Mouse (Mus musculus) ES-E14 (cell line): ENCODE results near the gene Nepro.

Source experiments
- CHD2 ChIP-seq: IDR thresholded peaks from 2 replicates; pipeline ENCODE4 v1.6.1; 2014; ENCODE audit warnings: mild to moderate bottlenecking, low read depth, low read length, inconsistent platforms
- ZC3H11A ChIP-seq: IDR thresholded peaks from 2 replicates; pipeline ENCODE4 v1.6.1; 2012; ENCODE audit warnings: low read depth, mild to moderate bottlenecking, inconsistent platforms, low read length, borderline replicate concordance
- ZNF384 ChIP-seq: IDR thresholded peaks from 2 replicates; pipeline ENCODE4 v1.6.1; 2012; ENCODE audit warnings: low read depth, low read length, inconsistent platforms

GRCm38 (mm10) chr16:44717838-44718237, 6.3 kb upstream of the Nepro start:
- TF ChIP-seq ZC3H11A (no peak), ZNF384 (no peak), CHD2 (no peak)
